Mouse (Mus musculus) kidney, postnatal 0 days (tissue): ENCODE data around the gene Akr1e1. TPM values are rescaled to one million over a fixed set of nuclear protein-coding genes. Genes with fewer than 3 reads are reported as not detected.

Experiments
- ATAC-seq: fragments of 200-750 bp; cut with Nextera tagmentation; replicated peaks from 2 replicates; pipeline ENCODE4 v1.8.0; 2017; ENCODE audit warnings: low read depth, moderate number of reproducible peaks, moderate TSS enrichment, moderate library complexity; ENCODE audit not compliant: low FRiP score
- DNase-seq: peaks from one replicate; pipeline ENCODE4 v3.0.0-alpha.2; 2016; ENCODE audit warnings: low spot score
- H3K27ac ChIP-seq: fragments of 300-500 bp; sonication (generic); 2 replicates; pipeline ENCODE4 v1.5.1; 2014; ENCODE audit warnings: mild to moderate bottlenecking
- H3K27me3 ChIP-seq: fragments of 300-500 bp; sonication (generic); 2 replicates; pipeline ENCODE4 v1.6.1; 2014; ENCODE audit warnings: low read length, mixed read lengths; ENCODE audit not compliant: insufficient read depth
- H3K36me3 ChIP-seq: fragments of 300-500 bp; sonication (generic); 2 replicates; pipeline ENCODE4 v1.6.1; 2014; ENCODE audit warnings: low read length, mixed read lengths; ENCODE audit not compliant: insufficient read depth
- H3K4me1 ChIP-seq: fragments of 300-500 bp; sonication (generic); replicated peaks from 2 replicates; pipeline ENCODE4 v1.6.1; 2014; ENCODE audit warnings: antibody characterized with exemption, low read length, mixed read lengths; ENCODE audit not compliant: insufficient read depth
- H3K4me2 ChIP-seq: fragments of 300-500 bp; sonication (generic); 2 replicates; pipeline ENCODE4 v1.6.1; 2014; ENCODE audit warnings: mild to moderate bottlenecking, low read length, moderate library complexity, mixed read lengths
- H3K4me3 ChIP-seq: fragments of 300-500 bp; sonication (generic); replicated peaks from 2 replicates; pipeline ENCODE4 v1.5.1; 2014; ENCODE audit warnings: low read depth, low read length
- H3K9ac ChIP-seq: fragments of 300-500 bp; sonication (generic); 2 replicates; pipeline ENCODE4 v1.6.1; 2014; ENCODE audit warnings: low read depth, low read length
- H3K9me3 ChIP-seq: fragments of 300-500 bp; sonication (generic); replicated peaks from 2 replicates; pipeline ENCODE4 v1.6.1; 2016; ENCODE audit warnings: low read length, inconsistent platforms, mixed read lengths
- CTCF ChIP-seq: IDR thresholded peaks from 2 replicates; pipeline ENCODE4 v1.5.1; 2016; ENCODE audit warnings: antibody characterized with exemption, low read depth, mild to moderate bottlenecking, moderate library complexity
- WGBS: fragments of 180-500 bp; shearing (Covaris S2); extraction: QIAGEN DNeasy Blood & Tissue Kit; methylation state at CpG from one replicate; pipeline ENCODE4 v1.1.7; 2014; 5-methylcytosine and 5-hydroxymethylcytosine counted together
- polyA plus RNA-seq: library from polyadenylated mRNA; unstranded; fragments of >200 nt; fragmentation: Nextera tagmentation; extraction: Ambion mirVana; gene quantifications from 2 replicates; pipeline ENCODE4 v1.2.1, GENCODE M21; 2015

Akr1e1 gene
- 45.8 and 47.7 TPM in 2 replicates for polyA plus RNA-seq

DNA sequence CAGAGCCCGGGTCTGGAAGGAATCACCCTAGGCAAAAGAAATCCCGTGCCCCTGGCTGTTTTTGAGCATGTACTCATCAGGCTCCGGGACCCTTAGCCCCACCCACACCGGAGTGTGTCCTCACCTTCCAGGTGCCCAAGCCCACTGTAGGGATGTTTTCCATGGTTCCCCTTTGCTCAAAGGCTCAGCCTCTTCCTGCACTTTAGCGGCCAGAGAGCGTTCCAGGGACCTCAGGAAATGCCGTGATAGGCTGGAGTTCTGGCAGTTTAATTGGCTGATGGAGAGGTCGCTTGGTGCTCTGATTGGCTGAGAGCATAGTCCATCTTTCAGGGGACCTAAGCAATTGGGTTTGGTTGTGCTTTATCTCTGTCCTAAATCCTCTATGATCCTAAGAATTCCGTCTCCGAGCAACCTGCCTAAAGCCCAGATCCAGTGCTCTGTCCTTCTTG is at the start of gene Akr1e1:
Akr1e1 (minus strand) TSS at position 214 of the 449 bp plus-strand sequence.
- ATAC-seq (peak; percentile 100), DNase-seq (peak; percentile 98)
- H3K4me1 ChIP-seq: no peaks in the 10 kb centered on the region
- H3K27me3 ChIP-seq: no peaks in the 10 kb centered on the region
- H3K27ac ChIP-seq: peak within 1 kb of the TSS; percentile 71
- TF ChIP-seq CTCF: no peak
- no peaks in the 10 kb centered on the region for H3K9me3 ChIP-seq
- H3K36me3 ChIP-seq: no peaks in the 10 kb centered on the region
- H3K4me2 ChIP-seq: peak within 1 kb of the TSS; percentile 58
- H3K9ac ChIP-seq: peak within 1 kb of the TSS; percentile 65
- WGBS: 11% methylated on average over 10 of the region's 10 CpGs
- peak within 1 kb of the TSS; percentile 58 for H3K4me3 ChIP-seq

DNA sequence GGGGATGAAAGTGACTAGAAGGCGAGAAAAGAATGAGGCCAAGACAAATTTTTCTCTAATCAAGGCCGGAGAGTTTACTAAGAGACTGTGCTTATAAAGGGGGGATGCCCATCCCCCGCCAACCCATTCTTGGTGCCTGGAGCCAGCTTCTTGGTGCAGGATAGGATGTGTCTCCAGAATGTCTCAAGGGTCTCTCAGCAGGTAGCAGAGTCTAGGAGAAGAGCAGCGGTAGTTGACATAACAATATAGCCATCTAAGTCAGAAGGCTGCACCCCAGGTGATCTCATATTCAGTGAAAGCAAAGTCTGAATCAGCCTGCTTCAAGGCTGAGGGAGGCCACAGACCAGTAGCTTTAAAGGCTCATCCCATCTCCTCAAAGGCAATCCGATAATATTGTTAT is 49.4 kb upstream of the Akr1e1 start:
- no peaks in the 10 kb centered on the region for H3K27me3 ChIP-seq
- no peak for ATAC-seq
- H3K4me2 ChIP-seq: no peak overlapping the region
- H3K4me1 ChIP-seq: no peaks in the 10 kb centered on the region
- H3K9me3 ChIP-seq: no peaks in the 10 kb centered on the region
- no peak overlapping the region for H3K27ac ChIP-seq
- H3K36me3 ChIP-seq: no peaks in the 10 kb centered on the region
- 80% methylated on average over 5 of the region's 5 CpGs for WGBS
- TF ChIP-seq CTCF: no peak
- H3K4me3 ChIP-seq: no peak overlapping the region
- no peak for DNase-seq
- H3K9ac ChIP-seq: no peak overlapping the region

GRCm38 (mm10) chr13:4656277-4657146 is 47.5 kb upstream of the Akr1e1 start:
- no peak overlapping the region for H3K4me2 ChIP-seq
- H3K27me3 ChIP-seq: no peaks in the 10 kb centered on the region
- no peaks in the 10 kb centered on the region for H3K4me1 ChIP-seq
- no peak overlapping the region for H3K27ac ChIP-seq
- H3K4me3 ChIP-seq: no peak overlapping the region
- no peaks in the 10 kb centered on the region for H3K9me3 ChIP-seq
- TF ChIP-seq CTCF: no peak
- ATAC-seq (no peak), DNase-seq (no peak)
- H3K36me3 ChIP-seq: no peaks in the 10 kb centered on the region
- H3K9ac ChIP-seq: no peak overlapping the region
- 91% methylated on average over 16 of the region's 16 CpGs for WGBS

DNA sequence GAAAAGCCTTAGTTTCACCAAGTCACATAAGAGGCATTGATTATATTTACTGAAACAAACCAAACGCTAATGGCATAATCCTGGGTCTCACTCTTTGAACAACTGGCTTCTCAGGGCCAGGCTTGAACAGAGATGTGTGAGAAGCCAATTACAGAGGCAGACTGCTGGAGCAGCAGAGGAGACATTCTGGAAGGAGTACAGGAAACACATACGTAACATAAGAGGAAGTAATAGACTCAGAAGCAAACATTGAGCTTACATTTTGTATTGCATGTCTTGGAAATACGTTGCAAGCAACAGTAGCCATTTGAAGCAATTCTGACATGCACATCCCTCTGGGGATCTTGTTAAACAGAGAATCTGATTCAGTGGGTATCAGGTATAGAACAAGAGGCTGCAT is 41.2 kb upstream of the Akr1e1 start:
- Histone ChIP-seq H3K36me3 (no peaks in the 10 kb centered on the region), H3K9ac (no peak overlapping the region), H3K9me3 (no peaks in the 10 kb centered on the region), H3K4me1 (no peaks in the 10 kb centered on the region), H3K27ac (no peak overlapping the region), H3K4me2 (no peak overlapping the region), H3K27me3 (no peaks in the 10 kb centered on the region), H3K4me3 (no peak overlapping the region)
- DNase-seq: no peak
- 74% methylated on average over 3 of the region's 3 CpGs for WGBS
- no peak for TF ChIP-seq CTCF
- ATAC-seq: no peak

GRCm38 (mm10) chr13:4645248-4645647 is 36.3 kb upstream of the Akr1e1 start:
- Histone ChIP-seq H3K27me3 (no peaks in the 10 kb centered on the region), H3K9me3 (no peaks in the 10 kb centered on the region), H3K4me1 (no peaks in the 10 kb centered on the region), H3K9ac (no peak overlapping the region), H3K4me2 (no peak overlapping the region), H3K27ac (no peak overlapping the region), H3K36me3 (no peaks in the 10 kb centered on the region), H3K4me3 (no peak overlapping the region)
- DNase-seq (no peak), ATAC-seq (no peak)
- WGBS: 91% methylated on average over 3 of the region's 3 CpGs
- no peak for TF ChIP-seq CTCF

GRCm38 (mm10) chr13:4610902-4611301 is 1.9 kb upstream of the Akr1e1 start:
- H3K27ac ChIP-seq: no peak overlapping the region
- ATAC-seq: no peak
- H3K4me2 ChIP-seq: no peak overlapping the region
- no peak overlapping the region for H3K9ac ChIP-seq
- no peaks in the 10 kb centered on the region for H3K27me3 ChIP-seq
- H3K4me3 ChIP-seq: no peak overlapping the region
- TF ChIP-seq CTCF: peak; percentile 66
- no peaks in the 10 kb centered on the region for H3K36me3 ChIP-seq
- DNase-seq: peak; percentile 39
- H3K9me3 ChIP-seq: no peaks in the 10 kb centered on the region
- no peaks in the 10 kb centered on the region for H3K4me1 ChIP-seq
